Mouse (Mus musculus): ENCODE data around the gene Krtap3-3. TPM values are rescaled to one million over a fixed set of nuclear protein-coding genes. Genes with fewer than 3 reads are reported as not detected.

The Krtap3-3 gene
- polyA plus RNA-seq (2014; fragmentation: Illumina TruSeq; extraction: RNeasy Lipid Tissue Mini Kit (QIAGEN cat#74804); ENCODE audit: low read depth, low replicate concordance), result not detected

DNA sequence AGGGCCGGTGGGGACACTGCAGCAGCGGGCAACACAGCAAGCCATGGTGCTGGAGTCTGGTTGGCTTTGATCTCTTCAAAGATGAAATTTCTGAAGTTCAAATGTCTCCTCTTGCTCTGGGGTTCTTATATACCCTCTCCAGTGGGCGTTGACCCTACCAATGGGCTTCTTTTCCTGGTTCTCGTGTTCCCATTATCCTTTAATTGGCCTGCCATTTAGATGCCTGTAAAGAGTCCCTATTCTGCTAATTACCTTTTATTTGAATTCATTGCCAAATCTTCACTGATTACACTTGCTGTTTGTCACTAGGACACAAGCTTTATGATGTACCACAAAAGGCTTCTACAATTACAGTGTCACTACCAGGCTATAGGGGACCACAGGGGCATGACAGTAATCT is at the start of gene Krtap3-3:
Gene Krtap3-3, minus strand, starts transcription at position 101 of the 400 bp plus-strand sequence.

DNA sequence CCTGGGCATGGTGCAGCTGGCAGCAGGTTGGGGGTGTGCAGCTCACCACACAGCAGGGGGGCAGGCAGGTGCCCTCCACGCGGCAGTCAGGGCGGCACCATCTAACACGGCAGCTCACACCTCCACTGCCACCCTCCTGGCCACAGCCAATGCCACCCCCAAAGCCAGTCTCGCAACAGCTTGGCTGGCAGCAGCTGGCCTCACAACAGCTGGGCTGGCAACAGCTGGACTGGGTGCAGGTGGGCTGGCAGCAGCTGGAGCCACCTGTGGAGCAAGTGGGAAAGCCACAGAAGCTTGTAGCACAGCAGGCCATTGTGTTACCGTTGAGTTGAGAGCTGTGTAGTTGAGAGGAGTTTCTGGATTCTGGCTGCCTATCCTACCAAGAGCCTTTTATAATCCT is 47.1 kb upstream of the Krtap3-3 start, which contains the start of gene Krtap9-3:
Gene Krtap9-3, minus strand, starts transcription at position 364 of the 400 bp plus-strand sequence.

DNA sequence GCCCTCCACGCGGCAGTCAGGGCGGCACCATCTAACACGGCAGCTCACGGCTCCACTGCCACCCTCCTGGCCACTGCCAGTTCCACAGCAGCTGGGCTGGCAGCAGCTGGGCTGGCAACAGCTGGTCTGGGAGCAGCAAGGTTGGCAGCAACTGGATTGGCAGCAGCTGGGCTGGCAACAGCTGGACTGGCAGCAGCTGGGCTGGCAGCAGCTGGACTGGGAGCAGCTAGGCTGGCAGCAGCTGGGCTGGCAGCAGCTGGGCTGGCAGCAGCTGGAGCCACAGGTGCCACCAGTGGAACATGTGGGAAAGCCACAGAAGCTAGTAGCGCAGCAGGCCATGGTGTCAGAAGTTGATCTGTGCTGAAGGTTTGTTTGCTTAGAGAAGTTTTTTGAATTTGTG is 40.3 kb upstream of the Krtap3-3 start, which contains the start of gene Krtap1-3:
Gene Krtap1-3, minus strand, starts transcription at position 359 of the 400 bp plus-strand sequence.

DNA sequence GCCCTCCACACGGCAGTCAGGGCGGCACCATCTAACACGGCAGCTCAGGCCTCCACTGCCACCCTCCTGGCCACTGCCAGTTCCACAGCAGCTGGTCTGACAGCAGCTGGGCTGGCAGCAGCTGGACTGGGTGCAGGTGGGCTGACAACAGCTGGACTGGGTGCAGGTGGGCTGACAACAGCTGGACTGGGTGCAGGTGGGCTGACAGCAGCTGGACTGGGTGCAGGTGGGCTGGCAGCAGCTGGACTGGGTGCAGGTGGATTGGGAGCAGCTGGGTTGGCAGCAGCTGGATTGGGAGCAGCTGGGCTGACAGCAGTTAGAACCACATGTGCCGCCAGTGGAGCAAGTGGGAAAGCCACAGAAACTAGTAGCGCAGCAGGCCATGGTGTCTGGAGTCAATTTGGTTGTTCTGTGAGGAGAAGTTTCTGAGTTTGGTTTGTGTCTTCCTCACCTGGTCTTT is 32.6 kb upstream of the Krtap3-3 start, which contains the start of gene Krtap1-4:
Gene Krtap1-4, minus strand, starts transcription at position 410 of the 460 bp plus-strand sequence.

DNA sequence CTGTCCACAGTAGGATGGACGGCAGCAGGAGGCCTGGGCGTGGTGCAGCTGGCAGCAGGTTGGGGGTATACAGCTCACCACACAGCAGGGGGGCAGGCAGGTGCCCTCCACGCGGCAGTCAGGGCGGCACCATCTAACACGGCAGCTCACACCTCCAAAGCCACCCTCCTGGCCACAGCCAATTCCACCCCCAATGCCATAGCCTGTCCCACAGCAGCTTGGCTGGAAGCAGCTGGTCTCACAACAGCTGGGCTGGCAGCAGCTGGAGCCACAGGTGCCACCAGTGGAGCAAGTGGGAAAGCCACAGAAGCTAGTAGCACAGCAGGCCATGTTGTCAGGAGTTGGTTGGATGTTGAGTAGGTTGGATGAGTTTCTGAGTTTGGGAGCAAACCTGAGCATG is 30.0 kb upstream of the Krtap3-3 start, which contains the start of gene Krtap1-5:
Gene Krtap1-5, minus strand, starts transcription at position 381 of the 400 bp plus-strand sequence.

DNA sequence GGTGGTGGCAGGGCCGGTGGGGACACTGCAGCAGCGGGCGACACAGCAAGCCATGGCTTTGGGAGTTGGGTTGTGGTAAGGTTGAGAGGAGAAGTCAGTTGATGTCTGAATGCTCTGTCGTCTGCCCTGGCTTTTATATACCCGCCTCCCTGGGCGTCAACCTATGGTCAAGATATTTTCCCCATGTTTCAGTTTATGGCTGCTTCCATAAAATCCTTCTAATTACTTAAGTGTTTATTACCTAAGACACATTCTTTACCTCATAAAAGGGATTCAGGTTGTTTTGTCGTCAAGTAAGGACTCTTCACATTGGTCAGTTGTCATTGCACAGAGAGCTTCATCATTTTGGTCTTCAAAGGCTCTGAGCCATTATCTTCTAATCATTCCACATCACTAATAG is 15.9 kb upstream of the Krtap3-3 start, which contains the start of gene Krtap3-1:
Gene Krtap3-1, minus strand, starts transcription at position 101 of the 400 bp plus-strand sequence.

DNA sequence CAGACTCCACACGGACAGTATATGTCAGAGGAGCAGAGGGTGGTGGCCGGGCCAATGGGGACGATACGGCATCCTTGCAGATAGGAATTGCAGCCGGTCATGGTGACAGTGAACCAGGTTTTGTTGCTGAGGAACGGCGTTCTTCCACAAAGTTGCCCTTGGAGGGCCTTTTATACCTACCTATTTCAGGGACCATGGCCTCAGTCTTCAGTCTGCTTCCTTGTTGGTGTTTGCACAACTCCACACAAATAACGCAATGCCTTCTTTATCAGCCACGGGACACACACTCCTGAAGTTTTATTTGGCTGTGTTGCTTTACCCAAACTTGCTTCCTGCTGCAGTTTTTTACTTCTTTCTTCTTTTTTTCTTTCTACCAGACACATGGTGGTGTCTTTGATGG is 8.7 kb upstream of the Krtap3-3 start, which contains the start of gene Gm11939:
Gene Gm11939, minus strand, starts transcription at position 101 of the 400 bp plus-strand sequence.

DNA sequence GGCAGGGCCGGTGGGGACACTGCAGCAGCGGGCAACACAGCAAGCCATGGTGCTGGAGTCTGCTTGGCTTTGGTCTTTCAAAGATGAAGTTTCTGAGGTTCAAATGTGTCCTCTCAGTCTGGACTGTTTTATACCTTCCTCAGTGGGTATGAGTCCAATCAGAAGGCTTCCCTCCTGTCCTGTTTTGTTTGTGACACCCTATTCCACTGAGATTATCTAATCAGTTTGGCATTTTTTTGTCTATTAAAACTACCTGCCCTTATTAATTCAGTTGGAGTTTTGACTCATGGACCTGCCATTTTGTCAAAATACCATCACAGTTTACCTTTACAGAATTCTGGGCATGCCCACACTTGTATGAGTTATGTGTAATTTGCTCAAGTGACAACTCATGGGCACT is 6.1 kb upstream of the Krtap3-3 start, which contains the start of gene Krtap3-2:
Gene Krtap3-2, minus strand, starts transcription at position 101 of the 400 bp plus-strand sequence.

DNA sequence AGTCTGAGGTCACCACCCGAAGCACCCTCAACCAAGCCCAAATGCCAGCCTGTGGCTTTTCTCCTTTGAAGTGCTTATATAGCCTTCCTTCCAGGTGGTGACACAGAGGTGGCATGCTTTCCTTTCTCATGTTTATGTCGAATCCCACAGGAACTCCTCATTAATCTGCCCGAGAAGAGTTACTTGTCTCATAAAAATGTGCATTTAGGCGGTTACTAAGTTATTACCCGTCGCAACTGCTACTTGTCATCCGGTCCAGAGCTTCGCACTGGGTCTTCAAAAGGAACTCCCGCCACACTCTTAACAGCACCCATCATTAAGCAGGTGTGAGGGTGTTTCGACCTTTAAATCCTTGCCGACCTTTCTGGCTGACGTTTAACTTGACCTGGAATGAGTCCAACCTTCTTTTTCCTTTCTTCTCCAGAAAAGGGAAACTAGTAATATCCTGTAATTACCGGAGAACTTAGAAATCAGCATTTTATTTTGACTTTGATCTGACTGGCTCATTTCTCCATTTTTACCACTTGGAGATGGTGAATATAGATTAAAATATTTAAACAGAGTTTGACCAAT is 29.3 kb downstream of the Krtap3-3 start, which contains the start of gene Krt39:
Gene Krt39, minus strand, starts transcription at position 51 of the 573 bp plus-strand sequence.

Other genes with a start within 250 kb of the Krtap3-3 start
- not detected for gene Krt25, start 227.9 kb downstream of the Krtap3-3 start, polyA plus RNA-seq (2014; fragmentation: Illumina TruSeq; extraction: RNeasy Lipid Tissue Mini Kit (QIAGEN cat#74804); ENCODE audit: low read depth, low replicate concordance)
- gene Krt26, start 212.9 kb downstream of the Krtap3-3 start, polyA plus RNA-seq (2014; fragmentation: Illumina TruSeq; extraction: RNeasy Lipid Tissue Mini Kit (QIAGEN cat#74804); ENCODE audit: low read depth, low replicate concordance), result not detected
- not detected for gene Krt27, start 199.8 kb downstream of the Krtap3-3 start, polyA plus RNA-seq (2014; fragmentation: Illumina TruSeq; extraction: RNeasy Lipid Tissue Mini Kit (QIAGEN cat#74804); ENCODE audit: low read depth, low replicate concordance)
- gene Krt28, start 176.0 kb downstream of the Krtap3-3 start, polyA plus RNA-seq (2014; fragmentation: Illumina TruSeq; extraction: RNeasy Lipid Tissue Mini Kit (QIAGEN cat#74804); ENCODE audit: low read depth, low replicate concordance), result not detected
- gene Krt10, start 161.5 kb downstream of the Krtap3-3 start, polyA plus RNA-seq (2014; fragmentation: Illumina TruSeq; extraction: RNeasy Lipid Tissue Mini Kit (QIAGEN cat#74804); ENCODE audit: low read depth, low replicate concordance), result 17.3 TPM
- 0.47 TPM for gene Krt12, start 128.6 kb downstream of the Krtap3-3 start, polyA plus RNA-seq (2014; fragmentation: Illumina TruSeq; extraction: RNeasy Lipid Tissue Mini Kit (QIAGEN cat#74804); ENCODE audit: low read depth, low replicate concordance)
- gene Krt20, start 112.7 kb downstream of the Krtap3-3 start, polyA plus RNA-seq (2014; fragmentation: Illumina TruSeq; extraction: RNeasy Lipid Tissue Mini Kit (QIAGEN cat#74804); ENCODE audit: low read depth, low replicate concordance), result 486 TPM
- 3.1 TPM for gene Krt23, start 57.7 kb downstream of the Krtap3-3 start, polyA plus RNA-seq (2014; fragmentation: Illumina TruSeq; extraction: RNeasy Lipid Tissue Mini Kit (QIAGEN cat#74804); ENCODE audit: low read depth, low replicate concordance)
- gene Krt39, start 29.5 kb downstream of the Krtap3-3 start, polyA plus RNA-seq (2014; fragmentation: Illumina TruSeq; extraction: RNeasy Lipid Tissue Mini Kit (QIAGEN cat#74804); ENCODE audit: low read depth, low replicate concordance), result not detected
- not detected for gene Krt40, start 7.7 kb downstream of the Krtap3-3 start, polyA plus RNA-seq (2014; fragmentation: Illumina TruSeq; extraction: RNeasy Lipid Tissue Mini Kit (QIAGEN cat#74804); ENCODE audit: low read depth, low replicate concordance)
- gene Krtap3-2, start 6.0 kb upstream of the Krtap3-3 start, polyA plus RNA-seq (2014; fragmentation: Illumina TruSeq; extraction: RNeasy Lipid Tissue Mini Kit (QIAGEN cat#74804); ENCODE audit: low read depth, low replicate concordance), result not detected
- not detected for gene Gm11939, start 8.6 kb upstream of the Krtap3-3 start, polyA plus RNA-seq (2014; fragmentation: Illumina TruSeq; extraction: RNeasy Lipid Tissue Mini Kit (QIAGEN cat#74804); ENCODE audit: low read depth, low replicate concordance)
- not detected for gene Krtap3-1, start 15.8 kb upstream of the Krtap3-3 start, polyA plus RNA-seq (2014; fragmentation: Illumina TruSeq; extraction: RNeasy Lipid Tissue Mini Kit (QIAGEN cat#74804); ENCODE audit: low read depth, low replicate concordance)
- gene Krtap1-5, start 30.2 kb upstream of the Krtap3-3 start, polyA plus RNA-seq (2014; fragmentation: Illumina TruSeq; extraction: RNeasy Lipid Tissue Mini Kit (QIAGEN cat#74804); ENCODE audit: low read depth, low replicate concordance), result not detected
- not detected for gene Krtap1-4, start 32.8 kb upstream of the Krtap3-3 start, polyA plus RNA-seq (2014; fragmentation: Illumina TruSeq; extraction: RNeasy Lipid Tissue Mini Kit (QIAGEN cat#74804); ENCODE audit: low read depth, low replicate concordance)
- gene Krtap1-3, start 40.5 kb upstream of the Krtap3-3 start, polyA plus RNA-seq (2014; fragmentation: Illumina TruSeq; extraction: RNeasy Lipid Tissue Mini Kit (QIAGEN cat#74804); ENCODE audit: low read depth, low replicate concordance), result not detected
- gene Krtap9-3, start 47.2 kb upstream of the Krtap3-3 start, polyA plus RNA-seq (2014; fragmentation: Illumina TruSeq; extraction: RNeasy Lipid Tissue Mini Kit (QIAGEN cat#74804); ENCODE audit: low read depth, low replicate concordance), result not detected
- not detected for gene Gm11938, start 52.4 kb upstream of the Krtap3-3 start, polyA plus RNA-seq (2014; fragmentation: Illumina TruSeq; extraction: RNeasy Lipid Tissue Mini Kit (QIAGEN cat#74804); ENCODE audit: low read depth, low replicate concordance)
- gene Gm11937, start 59.3 kb upstream of the Krtap3-3 start, polyA plus RNA-seq (2014; fragmentation: Illumina TruSeq; extraction: RNeasy Lipid Tissue Mini Kit (QIAGEN cat#74804); ENCODE audit: low read depth, low replicate concordance), result not detected
- gene Krtap2-4, start 64.0 kb upstream of the Krtap3-3 start, polyA plus RNA-seq (2014; fragmentation: Illumina TruSeq; extraction: RNeasy Lipid Tissue Mini Kit (QIAGEN cat#74804); ENCODE audit: low read depth, low replicate concordance), result not detected
- not detected for gene Gm11562, start 69.6 kb upstream of the Krtap3-3 start, polyA plus RNA-seq (2014; fragmentation: Illumina TruSeq; extraction: RNeasy Lipid Tissue Mini Kit (QIAGEN cat#74804); ENCODE audit: low read depth, low replicate concordance)
- gene Krtap4-1, start 77.4 kb upstream of the Krtap3-3 start, polyA plus RNA-seq (2014; fragmentation: Illumina TruSeq; extraction: RNeasy Lipid Tissue Mini Kit (QIAGEN cat#74804); ENCODE audit: low read depth, low replicate concordance), result not detected
- not detected for gene Krtap4-2, start 84.2 kb upstream of the Krtap3-3 start, polyA plus RNA-seq (2014; fragmentation: Illumina TruSeq; extraction: RNeasy Lipid Tissue Mini Kit (QIAGEN cat#74804); ENCODE audit: low read depth, low replicate concordance)
- gene Krtap4-7, start 93.2 kb upstream of the Krtap3-3 start, polyA plus RNA-seq (2014; fragmentation: Illumina TruSeq; extraction: RNeasy Lipid Tissue Mini Kit (QIAGEN cat#74804); ENCODE audit: low read depth, low replicate concordance), result not detected
- not detected for gene Gm11555, start 99.4 kb upstream of the Krtap3-3 start, polyA plus RNA-seq (2014; fragmentation: Illumina TruSeq; extraction: RNeasy Lipid Tissue Mini Kit (QIAGEN cat#74804); ENCODE audit: low read depth, low replicate concordance)
- gene Gm11563, start 108.1 kb upstream of the Krtap3-3 start, polyA plus RNA-seq (2014; fragmentation: Illumina TruSeq; extraction: RNeasy Lipid Tissue Mini Kit (QIAGEN cat#74804); ENCODE audit: low read depth, low replicate concordance), result not detected
- gene Krtap4-6, start 115.1 kb upstream of the Krtap3-3 start, polyA plus RNA-seq (2014; fragmentation: Illumina TruSeq; extraction: RNeasy Lipid Tissue Mini Kit (QIAGEN cat#74804); ENCODE audit: low read depth, low replicate concordance), result not detected
- not detected for gene Gm14190, start 139.9 kb upstream of the Krtap3-3 start, polyA plus RNA-seq (2014; fragmentation: Illumina TruSeq; extraction: RNeasy Lipid Tissue Mini Kit (QIAGEN cat#74804); ENCODE audit: low read depth, low replicate concordance)
- not detected for gene Gm14180, start 183.4 kb upstream of the Krtap3-3 start, polyA plus RNA-seq (2014; fragmentation: Illumina TruSeq; extraction: RNeasy Lipid Tissue Mini Kit (QIAGEN cat#74804); ENCODE audit: low read depth, low replicate concordance)
- gene Gm11595, start 222.0 kb upstream of the Krtap3-3 start, polyA plus RNA-seq (2014; fragmentation: Illumina TruSeq; extraction: RNeasy Lipid Tissue Mini Kit (QIAGEN cat#74804); ENCODE audit: low read depth, low replicate concordance), result not detected
- gene Krtap4-8, start 229.8 kb upstream of the Krtap3-3 start, polyA plus RNA-seq (2014; fragmentation: Illumina TruSeq; extraction: RNeasy Lipid Tissue Mini Kit (QIAGEN cat#74804); ENCODE audit: low read depth, low replicate concordance), result not detected
- gene Krtap4-9, start 234.3 kb upstream of the Krtap3-3 start, polyA plus RNA-seq (2014; fragmentation: Illumina TruSeq; extraction: RNeasy Lipid Tissue Mini Kit (QIAGEN cat#74804); ENCODE audit: low read depth, low replicate concordance), result not detected
- gene Gm11596, start 242.6 kb upstream of the Krtap3-3 start, polyA plus RNA-seq (2014; fragmentation: Illumina TruSeq; extraction: RNeasy Lipid Tissue Mini Kit (QIAGEN cat#74804); ENCODE audit: low read depth, low replicate concordance), result not detected
- gene Gm11569, start 248.1 kb upstream of the Krtap3-3 start, polyA plus RNA-seq (2014; fragmentation: Illumina TruSeq; extraction: RNeasy Lipid Tissue Mini Kit (QIAGEN cat#74804); ENCODE audit: low read depth, low replicate concordance), result not detected

Measured in sigmoid colon, adult 10 weeks (tissue).